Mouse (Mus musculus) embryonic stem cell, embryonic (primary cell): ENCODE results near the gene Appbp2.

ENCODE experiments used
- CTCF ChIA-PET, 4 experiments: fragments of 300-600 bp in 2 of 4; fragments of 350-600 bp in 2 of 4; sonication (Branson Sonifier 250); formaldehyde crosslinking; loops; one replicate each; lab custom pipeline; 2022; ENCODE audit warnings: inconsistent platforms in 2 of 4; lab: Charles Lee
- POLR2A ChIA-PET, 4 experiments: fragments of 300-600 bp in 2 of 4; fragments of 350-600 bp in 2 of 4; sonication (Branson Sonifier 250); formaldehyde crosslinking; loops; one replicate each; lab custom pipeline; 2022; ENCODE audit warnings: antibody characterized with exemption in 4 of 4, inconsistent platforms in 1 of 4; lab: Charles Lee

Appbp2 gene

DNA sequence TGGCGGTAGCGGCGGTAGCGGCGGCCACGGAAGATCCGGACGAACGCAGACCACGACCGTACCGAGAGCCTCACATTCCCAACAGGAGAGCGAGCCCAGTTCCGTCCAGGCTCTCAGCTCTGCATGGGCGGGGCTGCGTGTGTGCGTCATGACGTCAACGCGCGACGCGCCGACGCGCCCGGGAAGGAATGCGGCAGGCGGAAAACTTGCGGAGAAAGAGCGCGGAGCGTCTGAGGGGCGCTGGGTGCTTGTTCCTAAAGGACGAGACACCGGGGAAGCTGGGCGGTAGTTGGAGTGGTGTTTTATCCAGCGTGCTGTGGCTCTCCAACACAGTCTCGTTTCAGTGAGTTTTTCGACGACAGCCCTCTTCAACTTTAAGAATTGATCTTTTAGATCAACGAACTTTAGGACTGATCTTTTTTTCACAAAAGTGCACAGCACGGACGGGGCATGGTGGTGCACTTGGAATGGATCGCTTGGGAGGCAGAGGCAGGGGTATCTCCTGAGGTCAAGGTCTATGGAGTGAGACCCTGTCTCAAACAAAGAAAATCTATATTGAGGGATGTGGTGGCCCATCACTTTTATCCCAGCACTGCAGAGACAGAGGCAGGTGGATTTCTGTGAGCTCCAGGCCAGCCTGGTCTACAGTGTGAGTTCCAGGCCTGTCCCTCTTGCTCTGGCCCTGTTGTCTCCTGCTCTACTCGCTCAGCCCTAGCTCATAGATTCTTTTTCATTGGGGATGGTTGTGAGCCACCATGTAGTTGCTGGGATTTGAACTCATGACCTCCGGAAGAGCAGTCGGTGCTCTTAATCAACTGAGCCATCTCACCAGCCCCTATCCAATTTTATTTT lies at the start of gene Appbp2:
TSS of gene Appbp2 (minus strand) at position 141 of the 852 bp plus-strand sequence.
- ChIA-PET POLR2A (interaction anchor here (0.6 to 4.1 kb wide), 81 partner anchors 8 to 1874 kb away, joined by 3 to 57 read pairs (median 5); partner anchors contain the start of genes Bcas3 (in 3 of the 4), Ppm1d (in 3 of the 4), 1700125H20Rik (in 2 of the 4) and Ggnbp2 (in 1 of the 4)), CTCF (interaction anchor here (0.5 to 2.2 kb wide), 7 partner anchors 25 to 1892 kb away, joined by 3 to 12 read pairs (median 5); partner anchors contain the start of genes Mrm1 (in 1 of the 4) and Trim37 (in 1 of the 4))

DNA sequence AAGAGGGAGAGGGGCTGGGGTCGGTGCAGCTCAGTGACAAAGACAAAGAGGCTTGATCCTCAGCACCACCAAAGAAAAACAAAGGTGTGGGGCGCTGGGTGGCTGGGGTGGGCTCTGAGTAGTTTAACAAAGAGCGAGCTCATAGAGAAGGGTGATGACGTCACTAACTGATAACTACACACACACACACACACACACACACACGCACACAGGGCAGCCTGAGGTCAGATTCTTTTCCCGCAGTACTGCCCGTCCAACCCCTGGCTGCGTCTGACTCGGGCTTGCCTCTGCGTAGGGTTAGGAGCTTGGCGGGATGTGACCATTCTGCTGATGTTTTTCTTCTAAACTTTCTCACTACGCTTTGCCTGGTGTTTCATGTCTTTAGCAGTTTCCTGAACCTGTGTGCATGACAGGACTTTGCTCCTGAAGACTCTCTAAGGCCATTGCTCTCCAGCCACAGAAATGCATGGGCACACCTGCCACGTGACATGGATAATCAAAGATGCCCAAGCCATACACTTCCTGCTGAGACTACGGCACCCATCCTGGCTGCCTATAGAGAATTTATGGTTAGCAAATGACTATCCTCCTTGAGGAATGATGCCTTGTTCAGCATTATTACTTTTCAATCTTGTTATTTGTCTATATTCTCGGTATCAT lies 46.4 kb upstream of the Appbp2 start:
- POLR2A ChIA-PET, result interaction anchor here in 2 of 4 experiments (0.7 to 1.4 kb wide), 6 partner anchors 12 to 107 kb away, joined by 3 to 7 read pairs (median 4); partner anchors contain the start of gene Ppm1d (in 1 of the 2)
- CTCF ChIA-PET, result interaction anchor here in 1 of 4 experiments (1.2 to 1.8 kb wide), 3 partner anchors 20 to 239 kb away, joined by 3 to 7 read pairs (median 6); no protein-coding TSS in a partner anchor

GRCm38 (mm10) chr11:85278175-85278574 lies 43.2 kb upstream of the Appbp2 start:
- CTCF ChIA-PET, result interaction anchor here in 3 of 4 experiments (0.6 to 1.5 kb wide), 5 partner anchors 16 to 565 kb away, joined by 3 read pairs; no protein-coding TSS in a partner anchor

GRCm38 (mm10) chr11:85277609-85278008 lies 42.7 kb upstream of the Appbp2 start:
- ChIA-PET POLR2A (interaction anchor here in 2 of 4 experiments (1.1 to 1.5 kb wide), 2 partner anchors 20 to 33 kb away, joined by 3 to 4 read pairs; partner anchors contain the start of gene Ppm1d (in 1 of the 2)), CTCF (interaction anchor here in 2 of 4 experiments (1.4 to 1.5 kb wide), 2 partner anchors 17 to 57 kb away, joined by 3 read pairs; no protein-coding TSS in a partner anchor)

More at GRCm38 (mm10) chr11:85278175-85278574, 43.2 kb upstream of the Appbp2 start:
- POLR2A ChIA-PET, result interaction anchor here in 2 of 4 experiments (0.6 to 1.5 kb wide), 2 partner anchors 16 to 20 kb away, joined by 4 read pairs; no protein-coding TSS in a partner anchor

DNA sequence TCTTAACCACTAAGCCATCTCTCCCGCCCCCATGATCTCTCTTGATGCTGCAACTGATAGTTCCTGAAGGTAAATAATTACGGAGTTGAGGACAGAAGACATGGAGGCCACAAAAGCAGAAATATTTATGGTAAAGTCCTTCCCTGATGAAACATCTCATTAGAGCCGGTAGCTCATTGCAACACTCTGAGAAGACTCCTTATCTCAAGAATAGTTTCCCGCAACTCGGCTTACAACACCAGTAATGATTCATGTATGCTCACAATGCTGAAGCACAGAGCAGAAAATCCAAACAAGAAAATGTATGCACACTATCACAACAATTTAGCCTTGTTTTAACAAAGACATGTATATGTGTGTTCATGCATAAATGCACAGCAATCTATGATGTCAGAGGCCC lies 40.2 kb upstream of the Appbp2 start:
- POLR2A ChIA-PET, result interaction anchor here in 1 of 4 experiments (0.6 to 4.3 kb wide), 2 partner anchors 12 to 23 kb away, joined by 3 to 14 read pairs; no protein-coding TSS in a partner anchor
- CTCF ChIA-PET, result interaction anchor here in 3 of 4 experiments (0.6 to 2.7 kb wide), 4 partner anchors 14 to 491 kb away, joined by 3 to 20 read pairs (median 4); no protein-coding TSS in a partner anchor

DNA sequence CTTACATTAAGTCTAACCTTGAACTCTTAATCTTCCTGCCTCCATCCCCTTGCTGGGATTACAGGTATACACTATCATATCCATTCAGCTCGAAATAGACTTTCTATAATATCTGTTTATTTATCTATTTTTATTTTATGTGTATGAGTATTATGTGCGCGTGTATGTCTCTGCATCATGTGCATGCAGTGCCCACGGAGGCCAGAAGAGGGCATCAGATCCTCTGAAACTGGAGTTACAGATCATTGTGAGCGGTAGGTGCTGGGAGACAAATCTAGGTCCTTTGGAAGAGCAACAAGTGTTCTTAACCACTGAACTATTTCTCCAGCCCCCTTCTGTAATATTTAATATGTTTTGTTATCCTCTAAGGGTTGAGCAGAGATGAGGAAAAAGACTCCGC lies 38.4 kb upstream of the Appbp2 start:
- POLR2A ChIA-PET, result interaction anchor here in 2 of 4 experiments (0.7 to 4.3 kb wide), 5 partner anchors 21 to 65 kb away, joined by 3 to 14 read pairs (median 4); partner anchors contain the start of gene Ppm1d (in 1 of the 2)
- CTCF ChIA-PET, result interaction anchor here (0.6 to 2.7 kb wide), 12 partner anchors 12 to 209 kb away, joined by 3 to 20 read pairs (median 6); partner anchors contain the start of gene 1700125H20Rik (in 2 of the 4)

- POLR2A ChIA-PET, result interaction anchor here in 3 of 4 experiments (0.6 to 2.1 kb wide), 14 partner anchors 9 to 669 kb away, joined by 3 to 6 read pairs (median 3); partner anchors contain the start of gene Bcas3 (in 1 of the 3)
Observed at GRCm38 (mm10) chr11:85270631-85271030, 35.7 kb upstream of the Appbp2 start.

DNA sequence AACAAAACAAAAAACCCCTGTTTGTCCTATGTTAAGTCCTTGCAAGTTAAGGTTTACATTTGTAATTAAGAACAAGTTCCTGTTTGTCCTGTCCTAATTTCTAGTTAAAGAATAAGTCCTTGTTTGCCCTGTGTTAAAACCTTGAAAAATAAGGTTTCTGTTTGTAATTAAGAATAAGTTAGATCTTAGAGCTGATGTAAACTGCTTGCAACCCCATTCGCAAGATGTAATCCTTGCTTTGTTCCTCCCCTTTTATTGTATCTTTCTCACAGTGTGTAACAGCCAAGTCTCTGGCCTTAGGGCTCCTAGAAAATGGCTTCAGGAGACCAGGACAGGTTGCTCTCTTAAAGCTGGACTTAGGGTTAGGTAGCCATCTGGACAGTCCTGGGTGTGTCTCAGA lies 32.5 kb upstream of the Appbp2 start:
- ChIA-PET CTCF (interaction anchor here in 2 of 4 experiments (1.3 to 3.7 kb wide), 2 partner anchors 84 to 97 kb away, joined by 5 to 11 read pairs; partner anchors contain the start of gene 1700125H20Rik (in 1 of the 2)), POLR2A (interaction anchor here in 1 of 4 experiments (0.8 to 1.1 kb wide), 2 partner anchors 19 to 65 kb away, joined by 3 to 4 read pairs; no protein-coding TSS in a partner anchor)

More at GRCm38 (mm10) chr11:85270631-85271030, 35.7 kb upstream of the Appbp2 start:
- CTCF ChIA-PET, result interaction anchor here (0.6 to 3.7 kb wide), 9 partner anchors 10 to 406 kb away, joined by 3 to 19 read pairs (median 5); partner anchors contain the start of gene Appbp2 (in 1 of the 4)

GRCm38 (mm10) chr11:85264635-85265034 lies 29.7 kb upstream of the Appbp2 start:
- POLR2A ChIA-PET, result interaction anchor here in 2 of 4 experiments (1.1 to 1.7 kb wide), 3 partner anchors 9 to 30 kb away, joined by 3 to 5 read pairs (median 5); partner anchors contain the start of gene Appbp2 (in 1 of the 2)
- CTCF ChIA-PET, result interaction anchor here in 1 of 4 experiments (0.5 to 0.9 kb wide), 2 partner anchors 62 to 80 kb away, joined by 3 read pairs; no protein-coding TSS in a partner anchor

- ChIA-PET CTCF (interaction anchor here (0.5 to 4.0 kb wide), 78 partner anchors 8 to 715 kb away, joined by 3 to 110 read pairs (median 4); partner anchors contain the start of genes 1700125H20Rik (in 4 of the 4), Appbp2 (in 3 of the 4), Bcas3 (in 2 of the 4) and Ppm1d (in 1 of the 4)), POLR2A (interaction anchor here (0.7 to 2.8 kb wide), 32 partner anchors 8 to 127 kb away, joined by 3 to 26 read pairs (median 6); partner anchors contain the start of genes 1700125H20Rik (in 3 of the 4), Appbp2 (in 3 of the 4) and Ppm1d (in 1 of the 4))
Observed at GRCm38 (mm10) chr11:85261192-85261591, 26.3 kb upstream of the Appbp2 start.

DNA sequence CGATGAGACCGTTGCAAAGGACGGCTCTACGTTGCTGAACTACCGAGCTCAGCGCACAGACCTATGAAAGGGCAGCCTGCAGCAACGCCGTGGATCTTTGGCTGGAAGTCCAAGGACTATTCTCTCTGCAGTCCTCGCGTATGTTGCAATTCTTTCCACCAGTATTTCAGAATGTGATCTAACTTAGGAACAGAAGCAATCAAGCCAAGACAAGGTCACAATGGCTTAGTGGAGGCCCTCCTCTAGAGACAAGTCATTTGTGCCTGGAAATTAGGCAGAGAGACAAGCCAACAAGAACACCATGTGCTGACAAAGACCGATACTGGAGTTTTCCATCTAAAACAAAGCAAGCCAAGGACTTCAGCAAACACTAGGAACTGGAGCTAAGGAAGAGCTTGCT lies 24.0 kb upstream of the Appbp2 start:
- CTCF ChIA-PET, result interaction anchor here in 3 of 4 experiments (0.5 to 2.0 kb wide), 7 partner anchors 10 to 155 kb away, joined by 3 to 9 read pairs (median 4); partner anchors contain the start of gene 1700125H20Rik (in 1 of the 3)
- POLR2A ChIA-PET, result interaction anchor here in 3 of 4 experiments (0.7 to 2.2 kb wide), 13 partner anchors 10 to 105 kb away, joined by 3 to 11 read pairs (median 4); partner anchors contain the start of genes Appbp2 (in 3 of the 3) and 1700125H20Rik (in 1 of the 3)

DNA sequence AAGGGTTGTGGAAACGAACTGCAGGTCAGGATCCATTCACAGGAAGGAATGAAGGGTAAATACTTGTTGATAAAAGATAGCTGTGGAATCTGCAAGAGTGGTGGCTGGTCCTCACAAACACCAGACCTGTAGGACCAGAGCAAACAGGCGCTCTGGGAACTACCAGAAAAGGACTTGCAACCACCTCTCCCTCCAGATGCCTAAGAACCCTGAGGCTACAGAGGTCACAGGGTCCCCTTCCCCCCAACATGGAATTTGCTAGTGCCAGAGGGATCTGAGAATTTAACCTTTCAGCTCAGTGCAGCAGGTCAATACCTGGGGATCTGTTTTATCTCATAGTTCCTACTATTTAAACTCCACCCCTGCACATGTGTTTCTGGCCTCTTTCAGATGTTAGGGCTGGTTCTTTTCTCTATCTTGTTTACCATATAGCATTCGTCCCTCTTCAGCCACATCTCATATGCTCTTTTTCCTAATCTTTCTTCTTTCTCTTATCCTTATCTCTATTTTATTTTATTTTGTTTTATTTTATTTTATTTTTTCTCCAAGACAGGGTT lies 20.6 kb upstream of the Appbp2 start:
- POLR2A ChIA-PET, result interaction anchor here in 3 of 4 experiments (0.8 to 6.6 kb wide), 12 partner anchors 9 to 73 kb away, joined by 3 to 47 read pairs (median 6); partner anchors contain the start of gene Appbp2 (in 2 of the 3)

GRCm38 (mm10) chr11:85253641-85254040 lies 18.7 kb upstream of the Appbp2 start:
- CTCF ChIA-PET, result interaction anchor here in 2 of 4 experiments (0.9 to 1.0 kb wide), 2 partner anchors 8 to 84 kb away, joined by 3 read pairs; no protein-coding TSS in a partner anchor
- POLR2A ChIA-PET, result interaction anchor here in 3 of 4 experiments (0.7 to 6.6 kb wide), 8 partner anchors 8 to 72 kb away, joined by 3 to 47 read pairs (median 5); partner anchors contain the start of gene Appbp2 (in 2 of the 3)

More for the DNA sequence above, 20.6 kb upstream of the Appbp2 start:
- CTCF ChIA-PET, result interaction anchor here in 1 of 4 experiments (0.9 kb wide), 1 partner anchor 86 kb away, joined by 3 read pairs; the partner anchor contains the start of gene 1700125H20Rik

DNA sequence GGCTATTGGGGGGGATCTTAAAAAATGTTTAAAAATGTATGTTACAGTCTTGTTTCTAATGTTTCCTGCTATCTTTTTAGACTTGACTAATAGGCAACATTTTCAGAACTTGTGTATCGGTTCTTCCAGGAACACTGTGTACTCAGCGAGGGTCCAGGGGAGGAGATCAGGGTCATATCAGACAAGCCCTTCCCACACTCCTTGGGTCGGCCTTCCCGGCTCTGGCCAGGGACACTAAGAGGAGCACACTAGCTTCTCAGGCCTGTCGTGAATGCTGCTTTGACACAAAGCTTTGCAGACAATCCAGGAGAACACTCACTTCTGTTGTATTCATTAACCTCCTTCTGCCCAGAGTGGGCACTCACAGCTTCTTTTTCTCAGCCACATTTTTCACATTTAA lies 18.1 kb upstream of the Appbp2 start:
- CTCF ChIA-PET, result interaction anchor here in 2 of 4 experiments (0.9 to 1.0 kb wide), 2 partner anchors 8 to 83 kb away, joined by 3 read pairs; no protein-coding TSS in a partner anchor
- POLR2A ChIA-PET, result interaction anchor here in 2 of 4 experiments (0.7 to 6.6 kb wide), 8 partner anchors 9 to 71 kb away, joined by 3 to 47 read pairs (median 6); partner anchors contain the start of gene Appbp2 (in 2 of the 2)

- CTCF ChIA-PET, result interaction anchor here (0.6 to 1.7 kb wide), 4 partner anchors 9 to 271 kb away, joined by 3 to 5 read pairs (median 3); no protein-coding TSS in a partner anchor
- POLR2A ChIA-PET, result interaction anchor here in 3 of 4 experiments (0.7 to 6.6 kb wide), 12 partner anchors 9 to 405 kb away, joined by 3 to 47 read pairs (median 6); partner anchors contain the start of gene Appbp2 (in 2 of the 3)
Observed at GRCm38 (mm10) chr11:85251955-85252354, 17.0 kb upstream of the Appbp2 start.
